Mouse (Mus musculus) ovary, postnatal 14 days (tissue): ENCODE data around the gene Klf5.

Experiments
- DNase-seq: peaks from one replicate; pipeline ENCODE4 v3.0.0; 2022; ENCODE audit warnings: low spot score

The Klf5 gene

DNA sequence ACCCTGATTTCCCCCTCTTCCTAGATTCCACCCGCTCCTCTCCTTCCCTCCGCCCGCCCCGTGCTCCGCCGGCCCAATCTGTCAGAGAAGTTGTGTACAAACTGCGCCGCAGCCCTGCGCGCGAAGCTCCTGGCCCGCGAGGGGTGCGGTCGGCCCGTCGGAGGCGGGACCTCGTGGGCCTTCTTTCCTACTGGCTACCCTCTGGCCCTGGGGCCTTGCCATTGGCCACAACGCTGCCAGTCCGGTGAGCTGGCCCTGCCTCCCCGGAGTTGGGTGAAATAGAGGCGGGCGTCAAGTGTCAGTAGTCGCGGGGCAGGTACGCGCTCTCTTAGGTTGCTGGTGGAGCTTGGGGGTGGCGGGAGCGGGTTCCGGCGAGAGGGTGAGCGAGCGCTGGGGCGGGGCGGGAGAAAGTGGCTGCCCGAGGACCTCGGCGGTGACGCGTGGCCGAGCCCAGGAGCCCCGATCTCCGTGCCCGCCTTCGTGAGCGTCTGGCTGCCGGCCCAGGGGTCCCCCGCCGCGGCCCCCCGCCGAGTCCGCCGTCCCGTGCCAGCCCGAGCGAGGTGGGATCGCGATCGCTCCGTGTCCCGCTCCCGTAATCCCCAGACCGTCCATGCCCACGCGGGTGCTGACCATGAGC is at the start of gene Klf5:
Gene Klf5 (plus strand): TSS at position 307 of the 637 bp plus-strand sequence.
- DNase-seq = peak; percentile 90

DNA sequence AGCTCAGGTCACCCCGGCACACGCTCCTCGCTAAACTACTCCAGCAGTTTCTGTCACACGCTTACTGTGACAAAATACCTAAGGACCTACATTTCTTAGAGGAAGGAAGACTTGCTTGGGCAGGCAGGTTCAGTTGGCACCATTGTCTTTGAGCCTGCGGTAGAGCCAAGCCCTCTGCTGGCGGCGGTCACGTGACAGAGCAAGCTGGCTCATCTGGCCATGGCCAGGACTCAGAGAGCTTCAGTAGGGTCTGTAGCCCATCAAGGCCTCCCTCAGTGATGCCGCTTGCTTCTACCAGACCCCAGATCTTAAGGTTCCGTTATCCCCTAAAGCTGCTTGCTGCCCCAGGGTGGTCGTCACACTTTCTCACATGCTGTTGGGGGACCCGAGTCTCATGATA is 36.5 kb upstream of the Klf5 start:
- DNase-seq = no peak

DNA sequence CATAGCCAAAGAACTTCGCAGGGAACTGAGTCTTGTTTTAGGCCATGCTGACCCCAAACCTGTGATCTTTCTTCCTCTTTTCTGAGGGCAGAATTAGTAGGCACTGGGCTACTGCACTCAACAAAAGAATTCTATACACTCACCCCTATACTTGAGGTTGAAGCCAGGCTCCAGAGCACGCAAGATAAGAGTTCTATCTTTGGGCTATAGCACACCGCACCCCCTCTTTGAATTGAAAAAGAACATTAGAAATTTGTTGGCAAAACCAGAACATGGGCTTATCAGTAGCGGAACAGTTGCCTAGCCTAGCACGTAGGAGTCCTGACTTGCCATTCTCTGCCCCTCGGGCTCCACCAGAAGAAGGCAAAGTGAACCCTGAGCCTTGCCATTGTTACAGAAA is 34.7 kb upstream of the Klf5 start:
- DNase-seq = no peak

DNA sequence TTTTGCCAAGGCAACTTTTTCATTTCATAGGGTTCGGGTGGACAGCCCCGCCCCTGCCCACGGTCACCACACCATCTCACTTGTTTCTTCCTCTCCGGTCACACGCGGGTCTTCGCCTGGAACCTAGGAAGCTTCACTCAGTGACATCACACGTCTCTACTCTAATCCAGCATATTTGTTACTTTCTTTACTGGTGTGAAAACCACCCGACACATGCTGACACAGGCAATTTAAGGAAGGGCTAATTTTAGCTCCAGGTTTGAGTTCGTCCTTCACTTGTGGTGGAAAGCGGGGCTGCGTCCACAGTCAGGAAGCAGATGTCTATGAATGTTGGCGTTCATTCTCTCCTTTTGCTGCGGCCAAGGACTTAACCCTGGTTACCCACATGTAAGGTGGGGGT is 32.7 kb upstream of the Klf5 start:
- DNase-seq = no peak

DNA sequence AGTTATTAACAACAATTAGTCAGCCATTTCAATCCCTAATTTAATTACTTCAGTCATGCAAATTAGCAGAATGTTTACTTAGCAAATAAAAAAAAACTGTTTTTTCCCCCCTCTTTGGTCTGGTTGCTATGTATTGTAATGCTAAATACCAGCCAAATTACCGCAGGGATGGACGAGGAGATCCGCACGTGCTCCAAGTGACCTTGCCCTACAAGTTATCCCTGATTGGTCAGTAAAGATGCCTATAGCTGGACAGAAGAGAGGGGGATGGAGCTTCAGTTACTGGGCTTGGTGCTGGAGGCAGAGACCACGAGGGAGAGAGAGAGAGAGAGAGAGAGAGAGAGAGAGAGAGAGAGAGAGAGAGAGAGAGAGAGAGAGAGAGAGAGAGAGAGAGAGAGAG is 31.7 kb upstream of the Klf5 start:
- no peak for DNase-seq

DNA sequence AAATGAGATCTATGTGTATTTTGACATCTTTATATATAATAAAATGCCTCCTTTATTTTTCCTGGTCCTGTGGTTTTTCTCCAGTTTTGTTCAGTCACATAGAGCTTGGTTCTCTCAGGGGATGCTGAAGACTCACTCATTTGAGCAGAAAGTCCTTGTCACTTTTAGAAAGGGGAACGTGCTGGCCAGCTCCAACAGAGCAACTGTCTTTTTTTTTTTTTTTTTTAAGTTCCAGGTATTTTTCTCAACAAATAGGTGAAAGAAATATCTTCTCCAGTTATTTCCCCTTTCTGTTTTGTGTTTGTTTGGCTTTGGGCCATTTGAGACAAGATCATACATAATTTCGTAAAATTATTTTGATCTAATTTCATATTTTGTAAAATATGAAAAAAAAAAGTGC is 24.4 kb upstream of the Klf5 start:
- DNase-seq = no peak

DNA sequence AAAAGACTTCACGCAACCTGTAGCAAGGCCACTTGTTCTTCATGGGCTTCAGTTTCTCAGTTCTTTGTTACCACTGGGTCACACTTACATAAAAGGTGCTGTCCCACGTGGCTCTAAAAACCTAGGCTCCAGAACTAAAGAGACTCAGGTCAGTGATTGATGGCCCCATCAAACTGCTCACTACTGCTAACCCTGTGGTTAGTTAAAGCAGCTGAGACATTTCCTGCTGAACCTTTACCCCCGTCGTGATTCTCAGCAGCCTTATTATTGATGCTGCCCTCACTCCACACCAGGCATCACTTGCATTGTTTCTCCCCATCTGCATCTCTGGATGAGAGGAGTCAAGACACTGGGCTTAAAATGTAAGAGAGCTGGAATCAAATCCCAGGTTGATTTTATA is 22.7 kb upstream of the Klf5 start:
- no peak for DNase-seq

DNA sequence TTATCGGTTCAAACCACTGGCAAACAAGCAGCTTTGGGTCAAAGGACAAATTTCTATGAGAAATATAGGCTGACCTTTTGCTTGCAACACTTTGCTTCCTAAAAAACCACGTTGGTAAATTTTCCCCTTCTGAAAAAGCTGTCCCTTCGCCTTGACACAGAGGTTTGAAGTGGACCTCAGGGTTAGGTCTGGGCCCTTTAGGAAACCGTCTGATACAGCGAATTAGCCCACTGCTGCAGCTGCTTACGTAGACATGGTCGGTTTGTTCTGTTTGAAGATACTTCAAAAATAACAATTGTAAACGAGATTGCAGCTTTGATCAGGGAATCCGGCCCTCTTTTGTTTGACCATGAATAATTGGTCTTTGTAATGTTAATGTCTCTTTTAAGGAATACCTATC is 20.2 kb upstream of the Klf5 start:
- no peak for DNase-seq

DNA sequence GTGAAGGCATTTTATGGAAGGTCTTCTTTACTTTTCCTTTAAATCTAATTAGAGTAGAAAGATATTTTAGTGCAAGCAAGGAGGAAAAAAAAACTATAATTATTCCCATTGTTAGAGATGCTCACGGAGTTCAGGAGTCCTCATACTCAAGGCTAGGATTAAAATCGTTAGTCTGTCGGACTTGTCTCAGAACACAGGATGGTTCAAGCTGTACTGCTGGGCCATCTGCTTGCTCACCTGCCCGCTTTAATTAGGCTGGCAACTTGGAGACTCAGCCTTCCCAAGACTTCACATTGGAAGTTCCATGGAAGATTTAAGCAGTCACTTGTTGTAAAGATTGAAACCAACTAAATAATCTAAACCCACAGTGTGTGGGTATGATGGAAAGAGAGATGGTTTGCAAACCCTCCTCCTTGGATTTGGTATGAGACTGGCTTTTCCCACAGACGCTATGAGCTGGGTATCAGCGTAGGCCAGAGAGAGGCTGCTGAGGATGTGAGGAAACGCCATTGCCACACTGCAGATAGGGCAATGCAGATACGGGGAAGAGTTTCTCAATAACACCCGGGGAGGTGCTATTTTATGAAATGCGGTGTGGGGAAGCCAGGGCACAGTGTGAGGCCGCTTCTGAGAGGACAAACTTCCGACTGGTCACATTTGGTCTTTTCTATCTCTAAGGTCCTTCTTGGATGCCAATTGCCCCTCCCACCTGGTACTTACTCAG is 19.6 kb upstream of the Klf5 start:
- no peak for DNase-seq

DNA sequence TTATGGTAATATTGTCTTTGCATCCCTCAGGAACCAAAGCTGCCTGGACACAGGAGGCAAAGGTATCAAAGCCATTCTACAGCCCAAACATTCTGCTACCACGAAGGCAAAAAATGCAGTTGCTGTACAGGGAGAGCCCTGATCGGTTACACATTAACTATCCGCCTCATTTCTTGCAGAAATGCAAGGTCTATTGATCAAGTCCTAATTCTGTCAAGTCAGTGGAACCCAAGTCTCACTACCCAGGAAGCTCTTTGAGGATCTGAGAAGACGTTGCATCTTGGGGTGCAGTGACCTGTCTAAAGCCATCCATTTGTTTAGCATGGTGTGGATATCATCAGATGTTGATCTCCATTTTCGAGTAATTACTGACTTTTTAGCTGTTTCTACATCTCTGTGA is 18.1 kb upstream of the Klf5 start:
- no peak for DNase-seq

DNA sequence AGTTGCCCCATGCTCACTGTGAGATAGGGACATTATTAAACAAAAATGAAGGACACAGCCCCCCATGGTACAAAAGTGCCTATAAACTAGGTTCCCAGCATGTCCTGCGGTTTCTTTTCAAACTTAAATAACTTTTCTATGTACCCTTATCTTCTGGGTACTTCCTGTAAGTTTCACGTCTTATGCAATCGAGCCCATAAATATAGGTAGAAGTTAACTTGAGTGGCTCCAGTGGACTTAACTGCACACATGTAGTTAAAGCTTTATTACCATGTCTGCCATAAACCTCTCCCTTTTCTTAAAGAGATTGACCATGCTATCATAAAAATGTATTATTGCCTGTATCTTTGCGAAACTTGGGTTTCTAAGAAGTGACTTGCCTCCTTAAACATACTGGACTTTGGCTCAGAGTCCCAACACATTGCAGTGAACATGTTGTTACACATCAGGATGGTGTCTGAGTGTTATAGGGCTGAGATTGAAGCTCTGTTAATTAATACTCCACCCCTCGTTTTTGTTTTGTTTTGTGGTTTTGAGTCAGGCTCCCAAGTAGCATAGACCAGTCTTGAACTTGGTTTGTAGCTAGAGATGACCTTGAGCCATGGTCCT is 17.6 kb upstream of the Klf5 start:
- no peak for DNase-seq

DNA sequence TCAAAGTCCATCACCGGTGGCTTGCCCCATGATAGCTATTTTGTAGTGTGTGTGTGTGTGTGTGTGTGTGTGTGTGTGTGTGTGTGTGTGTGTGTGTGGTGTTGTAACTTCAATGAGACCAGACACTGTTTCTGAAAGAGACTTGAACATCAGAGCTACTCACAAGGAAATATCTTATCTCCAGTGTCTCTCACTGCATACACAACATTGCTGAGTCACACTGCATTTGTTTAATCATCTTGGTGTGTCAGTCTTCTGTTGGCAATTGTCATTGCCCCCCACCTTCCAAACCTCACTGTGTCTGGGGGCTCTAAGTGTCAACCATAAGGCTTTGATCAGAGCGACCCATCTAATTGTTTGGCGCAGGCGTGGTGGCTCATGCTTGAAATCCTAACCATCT is 13.0 kb upstream of the Klf5 start:
- no peak for DNase-seq

DNA sequence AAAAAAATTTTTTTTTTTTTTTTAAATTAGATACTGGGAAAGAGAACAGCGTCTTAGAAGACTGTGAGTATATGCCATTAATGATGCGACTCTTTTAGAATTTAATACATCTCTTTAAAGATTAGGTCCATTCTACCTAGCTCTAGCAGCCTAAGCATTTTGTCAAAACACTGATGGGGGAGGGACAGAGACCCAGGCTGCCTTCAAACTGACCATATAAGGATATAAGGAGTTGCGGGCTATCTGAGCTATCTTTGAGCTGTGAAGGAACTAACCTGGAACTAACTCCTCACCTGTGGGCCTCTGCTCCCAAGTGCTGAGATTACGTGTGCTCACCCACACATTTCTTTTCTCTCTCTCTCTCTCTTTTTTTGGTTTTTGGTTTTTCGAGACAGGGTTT is 6.3 kb upstream of the Klf5 start:
- no peak for DNase-seq

DNA sequence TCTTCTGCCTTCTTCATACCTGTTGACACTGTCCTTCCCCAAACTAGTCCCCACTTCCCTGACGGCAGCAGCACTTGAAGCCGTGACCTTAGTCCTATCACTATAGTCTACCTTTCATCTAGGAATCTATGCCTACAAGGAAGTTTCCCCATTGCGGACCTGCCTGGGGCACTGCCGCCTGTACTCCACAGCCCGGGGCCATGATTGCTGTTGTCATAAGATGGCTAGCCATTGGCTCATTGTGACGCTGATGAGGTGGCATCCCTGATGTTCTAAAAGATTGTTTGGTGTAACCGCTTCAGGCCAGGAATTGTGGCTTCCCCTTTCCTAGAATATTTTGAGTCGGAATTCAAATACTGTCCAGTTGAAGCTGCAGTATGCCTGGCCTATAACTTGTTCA is 4.1 kb upstream of the Klf5 start:
- DNase-seq = no peak

DNA sequence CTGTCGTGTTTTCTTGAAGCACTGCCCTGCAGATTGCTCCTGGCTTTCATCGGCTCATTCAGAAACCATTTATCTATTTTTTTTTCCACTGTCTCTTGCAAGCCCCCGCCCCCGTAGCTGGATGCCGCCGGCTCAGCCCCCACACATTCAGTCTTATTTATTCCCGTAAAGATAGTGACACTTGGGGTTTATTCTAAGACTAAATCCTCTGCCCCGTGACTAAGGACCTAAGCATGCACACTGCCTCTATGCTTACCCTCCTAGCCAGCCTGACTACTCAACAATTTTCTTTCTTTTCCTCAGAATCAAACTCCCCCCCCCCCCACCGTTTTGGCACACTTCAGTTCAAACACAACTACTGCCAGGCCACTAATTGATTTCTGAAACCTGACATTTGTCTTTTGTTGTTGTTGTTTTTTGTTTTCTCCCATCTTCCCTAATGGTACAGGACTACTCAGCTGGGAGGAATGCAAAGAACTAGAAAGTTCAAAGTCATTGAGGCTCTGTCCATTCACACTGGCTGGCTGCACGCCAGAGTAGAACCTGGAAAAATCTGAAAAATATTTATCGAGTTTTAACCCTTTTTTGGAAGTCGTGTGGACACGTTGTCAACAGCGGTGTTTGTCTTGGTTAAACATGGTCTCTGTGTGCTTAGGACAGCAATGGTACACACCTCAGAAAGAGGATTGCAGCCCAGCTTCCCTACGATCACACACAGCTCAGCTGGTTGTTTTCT is 2.7 kb upstream of the Klf5 start:
- DNase-seq = no peak

DNA sequence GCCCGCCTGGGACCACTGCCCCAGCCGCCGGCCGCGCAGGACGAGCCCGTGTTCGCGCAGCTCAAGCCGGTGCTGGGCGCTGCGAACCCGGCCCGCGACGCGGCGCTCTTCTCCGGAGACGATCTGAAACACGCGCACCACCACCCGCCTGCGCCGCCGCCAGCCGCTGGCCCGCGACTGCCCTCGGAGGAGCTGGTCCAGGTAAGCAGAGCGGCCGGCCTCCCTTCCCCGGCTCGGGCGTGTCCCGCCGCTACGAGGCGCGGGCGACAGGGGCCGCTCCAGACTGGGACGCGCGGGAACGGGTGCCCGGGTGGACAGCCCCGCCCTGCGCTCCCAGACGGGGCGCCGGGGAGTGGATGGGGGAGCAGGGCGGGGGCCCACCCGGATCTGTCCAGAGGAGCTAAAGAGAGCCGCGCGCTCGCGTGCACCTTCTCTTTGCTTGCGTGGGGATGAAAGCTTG is 561 bp downstream of the Klf5 start:
- DNase-seq = peak; percentile 40

DNA sequence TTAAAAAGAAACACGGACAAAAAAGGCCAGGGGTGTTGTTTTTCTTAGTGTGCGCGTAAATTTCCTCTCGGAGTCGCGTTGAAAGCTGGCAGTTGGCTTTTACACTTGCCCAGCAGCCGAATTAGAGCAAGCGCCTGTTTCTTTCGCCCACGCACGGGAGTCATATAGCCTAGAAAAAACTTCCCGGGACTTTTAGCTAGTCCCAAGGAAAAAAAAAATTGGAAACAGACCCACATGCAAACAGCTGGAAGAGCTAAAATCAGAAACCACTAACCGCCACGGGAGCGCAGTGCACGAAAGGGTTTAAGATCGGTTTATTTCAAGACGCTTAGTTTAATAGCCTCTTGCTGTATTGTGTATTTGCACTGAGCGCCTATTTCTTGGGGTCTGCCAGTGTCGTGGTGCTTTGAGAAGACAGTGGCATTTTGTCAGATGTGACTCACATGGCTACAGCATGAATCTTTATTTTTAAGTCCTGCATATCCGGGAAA is 1.3 kb downstream of the Klf5 start:
- DNase-seq = no peak

DNA sequence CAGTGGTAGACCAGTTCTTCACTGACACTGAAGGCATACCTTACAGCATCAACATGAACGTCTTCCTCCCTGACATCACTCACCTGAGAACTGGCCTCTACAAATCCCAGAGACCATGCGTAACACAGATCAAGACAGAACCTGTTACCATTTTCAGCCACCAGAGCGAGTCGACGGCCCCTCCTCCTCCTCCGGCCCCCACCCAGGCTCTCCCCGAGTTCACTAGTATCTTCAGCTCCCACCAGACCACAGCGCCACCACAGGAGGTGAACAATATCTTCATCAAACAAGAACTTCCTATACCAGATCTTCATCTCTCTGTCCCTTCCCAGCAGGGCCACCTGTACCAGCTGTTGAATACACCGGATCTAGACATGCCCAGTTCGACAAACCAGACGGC is 3.0 kb downstream of the Klf5 start:
- DNase-seq = no peak

DNA sequence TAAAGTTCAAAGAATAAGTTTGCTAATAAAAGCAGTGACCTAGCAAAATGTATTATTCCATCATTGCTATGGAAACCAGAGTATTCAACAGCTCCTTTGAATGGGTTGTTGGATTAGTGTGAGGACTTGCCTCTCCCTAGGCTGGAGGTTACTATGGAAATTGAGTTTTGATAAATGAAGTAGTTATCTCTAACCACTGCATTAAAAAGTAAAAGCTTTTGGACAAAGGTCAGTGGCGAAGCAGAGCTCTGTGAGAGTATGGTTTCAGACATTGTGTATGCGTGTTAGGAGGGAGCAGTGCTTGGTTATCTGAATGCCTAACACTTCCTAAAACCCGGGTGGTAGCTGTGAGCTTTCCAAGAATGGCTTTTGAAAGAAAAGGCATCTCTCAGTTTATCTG is 5.9 kb downstream of the Klf5 start:
- no peak for DNase-seq

DNA sequence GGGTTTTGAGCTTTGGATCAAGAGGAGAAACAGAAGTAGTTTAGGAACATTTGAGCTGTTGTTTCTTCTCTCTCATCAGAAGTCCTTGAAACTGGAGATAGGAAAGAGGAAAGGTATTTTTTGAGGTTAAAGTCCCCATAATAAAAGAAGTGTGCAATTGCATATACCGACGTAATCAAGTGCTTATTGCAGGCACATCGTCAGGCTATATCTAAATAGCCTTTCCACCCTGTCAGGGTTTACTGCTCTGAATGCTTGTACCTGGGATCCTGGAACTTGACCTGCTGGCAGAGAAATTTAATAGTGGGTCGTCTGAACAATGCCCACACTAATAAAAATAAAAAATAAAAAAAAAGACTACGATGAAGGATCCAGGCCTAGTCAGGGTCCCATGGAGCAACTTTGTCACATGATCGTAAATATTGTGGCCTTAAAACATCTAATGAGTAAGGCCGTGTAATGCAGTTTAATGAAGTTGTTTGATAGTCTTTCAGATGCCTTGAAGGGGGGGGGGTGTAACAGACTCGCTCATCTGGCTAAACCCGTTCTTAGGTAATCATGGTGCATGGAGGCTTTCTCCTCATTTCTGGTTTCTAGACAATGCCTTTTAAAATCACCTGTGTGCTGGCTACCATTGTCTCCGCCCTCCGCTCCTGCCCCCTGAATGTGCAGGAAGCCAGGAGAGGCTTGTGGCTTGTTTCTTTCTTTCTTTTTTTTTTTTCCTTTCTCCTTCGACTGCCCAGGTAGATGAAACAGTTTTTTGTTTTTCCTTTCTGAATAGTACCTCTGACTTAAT is 6.7 kb downstream of the Klf5 start:
- no peak for DNase-seq

DNA sequence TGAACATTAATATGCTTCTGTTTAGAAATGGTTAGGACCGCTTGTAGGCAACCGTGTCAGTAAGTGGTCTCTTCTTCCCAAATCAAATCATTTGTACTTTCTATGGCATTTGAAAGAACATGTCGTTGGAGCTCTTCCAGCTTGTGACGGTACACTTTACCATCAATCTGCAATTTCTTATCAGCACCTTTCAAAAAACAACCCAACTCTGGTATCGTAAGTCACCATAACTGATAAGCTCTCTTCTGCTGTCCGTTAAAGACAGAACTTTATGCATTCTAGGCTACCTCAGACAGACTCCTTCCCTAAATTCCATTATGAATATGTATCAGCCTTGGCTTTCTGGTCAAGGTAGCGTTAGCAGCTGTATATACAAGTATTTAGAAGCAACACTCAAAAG is 7.9 kb downstream of the Klf5 start:
- no peak for DNase-seq

DNA sequence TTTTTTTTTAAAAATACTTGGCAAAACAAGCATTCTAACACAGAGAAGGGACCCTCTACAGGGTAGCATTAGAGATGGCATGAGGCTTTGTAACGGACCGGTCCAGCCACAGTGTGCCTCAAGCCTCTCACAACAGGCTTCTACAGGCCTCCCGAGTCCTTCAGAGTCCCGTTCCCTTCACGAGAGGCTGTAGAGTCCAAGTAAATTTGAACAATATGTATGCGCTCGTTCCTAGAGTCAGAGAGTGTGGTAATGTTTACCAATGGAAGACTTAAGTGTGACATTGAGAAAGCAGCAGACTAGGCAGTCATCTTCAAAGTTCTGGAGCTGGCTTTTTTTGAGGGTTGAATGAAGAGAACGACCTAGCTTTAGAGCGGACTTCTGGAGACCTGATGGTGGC is 11.1 kb downstream of the Klf5 start:
- no peak for DNase-seq
